Mouse (Mus musculus): Measurements from ENCODE around the gene Fdxacb1.

Gene Fdxacb1

DNA sequence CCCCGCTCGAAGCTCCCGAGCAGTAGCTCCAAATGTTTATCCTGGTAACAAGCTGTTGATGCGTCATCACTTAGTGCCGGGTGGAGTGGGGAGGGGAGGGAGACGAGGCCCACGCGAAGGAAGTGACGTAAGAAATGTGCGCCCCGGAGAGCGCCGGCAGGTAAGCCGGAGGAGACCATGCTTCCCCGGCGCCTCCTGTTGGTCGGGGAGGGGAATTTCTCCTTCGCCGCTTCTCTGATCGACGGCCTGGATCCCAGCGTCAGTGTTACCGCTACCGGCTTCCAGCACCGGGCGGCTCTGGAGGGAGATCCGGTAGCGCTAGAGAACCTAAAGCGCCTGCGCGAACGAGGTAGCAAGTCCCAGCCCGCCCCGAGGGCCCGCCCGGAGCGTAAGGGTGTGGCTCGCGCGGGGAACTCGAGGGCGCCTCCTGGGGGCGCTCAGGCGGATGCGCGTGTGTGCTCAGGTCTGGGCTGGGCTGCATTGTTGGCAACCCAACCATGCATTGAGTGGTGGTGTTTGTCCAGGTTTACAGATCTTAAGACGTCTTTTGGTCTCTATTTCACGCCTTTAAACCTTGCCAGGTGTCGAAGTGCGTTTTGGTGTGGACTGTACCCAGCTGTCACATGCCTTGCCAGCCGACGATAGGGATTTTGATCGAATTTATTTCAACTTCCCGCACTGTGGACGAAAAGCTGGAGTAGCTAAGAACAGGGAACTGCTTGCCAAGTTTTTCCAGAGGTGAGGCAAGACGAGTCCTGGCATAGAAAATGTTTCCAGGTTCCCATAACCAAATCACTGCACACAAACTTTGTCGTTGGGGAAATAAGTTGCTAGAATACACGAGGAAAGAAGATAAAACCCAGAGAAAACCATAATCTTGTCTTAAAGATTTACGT lies at the start of gene Fdxacb1:
Gene Fdxacb1, plus strand, starts transcription at position 130 of the 896 bp plus-strand sequence.
- DNase-seq, result peak; percentile 98 to 99

- DNase-seq, result no peak
Measured at GRCm38 (mm10) chr9:50718878-50719277, 49.2 kb upstream of the Fdxacb1 start.

- no peak for DNase-seq
Measured at GRCm38 (mm10) chr9:50721061-50721460, 47.0 kb upstream of the Fdxacb1 start.

- DNase-seq, result peak; percentile 81 to 82
Measured at GRCm38 (mm10) chr9:50722451-50722911, 45.6 kb upstream of the Fdxacb1 start.

DNA sequence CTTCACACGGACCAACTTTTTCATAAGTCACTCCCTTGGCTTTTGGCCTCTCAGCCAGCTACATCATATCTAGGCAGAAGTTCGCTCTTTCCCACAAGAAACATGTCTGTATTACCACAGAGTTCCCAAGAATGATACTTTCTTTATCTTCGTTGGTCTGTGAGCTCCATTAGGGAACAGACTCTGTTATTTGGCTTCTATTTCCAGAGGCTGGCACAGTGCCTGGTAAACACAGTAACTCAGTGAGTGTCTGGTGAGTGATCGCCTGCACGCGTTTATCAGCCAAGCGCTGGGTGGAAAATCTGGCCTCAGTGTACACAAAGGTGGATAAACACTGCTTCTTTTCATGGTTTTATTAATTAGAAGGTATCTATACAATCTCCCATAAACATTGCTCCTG lies 44.6 kb upstream of the Fdxacb1 start:
- DNase-seq, result peak; percentile 95 to 96

- peak; percentile 28 to 49 for DNase-seq
Measured at GRCm38 (mm10) chr9:50724147-50724546, 43.9 kb upstream of the Fdxacb1 start.

DNA sequence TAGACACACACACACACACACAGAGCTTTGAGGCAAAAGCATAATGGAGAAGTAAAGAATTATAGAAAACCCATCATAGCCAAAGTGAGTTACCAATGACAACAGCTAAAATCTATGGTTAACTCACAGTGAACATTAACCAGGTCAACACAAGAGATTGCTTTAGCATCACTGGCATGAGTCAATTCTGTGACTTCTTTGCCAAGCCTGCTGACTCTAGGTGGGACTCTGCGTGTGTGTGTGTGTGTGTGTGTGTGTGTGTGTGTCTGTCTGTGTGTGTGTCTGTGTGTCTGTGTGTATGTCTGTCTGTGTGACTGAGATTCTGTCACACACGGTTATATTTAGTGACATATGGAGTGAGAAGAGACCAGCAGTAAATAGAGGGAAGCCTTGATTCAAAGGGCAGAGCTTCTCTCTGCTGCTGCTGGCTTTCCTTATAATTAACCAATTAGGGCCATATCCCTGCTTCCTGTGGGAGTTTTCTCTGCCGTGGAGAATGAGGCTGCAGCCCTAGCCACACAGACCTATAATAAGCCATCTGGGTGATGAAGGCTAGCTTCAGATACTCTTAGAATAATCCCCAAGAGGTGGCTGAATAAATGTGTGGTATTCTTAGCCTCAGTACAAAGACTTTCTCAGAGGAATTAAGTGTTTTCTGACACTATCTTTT lies 43.2 kb upstream of the Fdxacb1 start:
- DNase-seq, result peak; percentile 44 to 45

- peak; percentile 61 to 64 for DNase-seq
Measured at GRCm38 (mm10) chr9:50725921-50726590, 42.0 kb upstream of the Fdxacb1 start.

DNA sequence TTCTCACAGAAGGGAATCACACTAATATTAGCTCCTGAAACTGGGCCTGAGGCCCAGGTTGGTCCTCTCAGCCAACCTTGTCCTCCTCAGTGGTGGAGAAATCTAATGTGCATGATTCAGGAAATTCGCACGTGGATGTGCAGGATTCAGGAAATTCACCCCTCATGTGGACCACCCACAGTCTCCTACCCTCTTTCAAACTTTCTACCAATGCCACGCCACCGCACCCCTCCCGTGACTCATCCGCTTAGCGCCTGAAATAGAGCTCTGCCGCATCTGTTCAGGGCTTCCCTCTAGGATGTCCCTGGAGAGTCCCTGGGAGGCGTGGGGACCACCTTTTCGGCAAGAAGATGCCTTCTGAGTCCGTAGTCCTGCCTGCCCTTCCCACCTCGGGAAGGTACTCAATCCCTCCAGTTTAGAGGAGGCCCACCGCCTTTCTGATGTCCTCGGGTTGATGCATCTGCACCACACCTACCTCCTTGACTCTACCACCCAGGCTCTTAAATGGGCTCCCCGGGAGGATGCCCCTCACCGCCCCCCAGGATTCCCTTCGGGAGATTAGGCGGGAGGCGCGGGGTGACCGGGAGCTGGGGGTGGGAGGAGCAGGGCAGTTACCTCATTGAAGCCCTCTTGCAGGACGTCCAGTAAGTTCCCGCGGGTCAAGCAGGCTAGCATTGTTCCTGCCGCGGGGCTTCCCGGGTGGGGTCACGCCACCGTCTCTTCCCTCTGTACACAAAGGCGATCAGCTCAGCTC lies 40.7 kb upstream of the Fdxacb1 start:
- peak; percentile 60 to 75 for DNase-seq

DNA sequence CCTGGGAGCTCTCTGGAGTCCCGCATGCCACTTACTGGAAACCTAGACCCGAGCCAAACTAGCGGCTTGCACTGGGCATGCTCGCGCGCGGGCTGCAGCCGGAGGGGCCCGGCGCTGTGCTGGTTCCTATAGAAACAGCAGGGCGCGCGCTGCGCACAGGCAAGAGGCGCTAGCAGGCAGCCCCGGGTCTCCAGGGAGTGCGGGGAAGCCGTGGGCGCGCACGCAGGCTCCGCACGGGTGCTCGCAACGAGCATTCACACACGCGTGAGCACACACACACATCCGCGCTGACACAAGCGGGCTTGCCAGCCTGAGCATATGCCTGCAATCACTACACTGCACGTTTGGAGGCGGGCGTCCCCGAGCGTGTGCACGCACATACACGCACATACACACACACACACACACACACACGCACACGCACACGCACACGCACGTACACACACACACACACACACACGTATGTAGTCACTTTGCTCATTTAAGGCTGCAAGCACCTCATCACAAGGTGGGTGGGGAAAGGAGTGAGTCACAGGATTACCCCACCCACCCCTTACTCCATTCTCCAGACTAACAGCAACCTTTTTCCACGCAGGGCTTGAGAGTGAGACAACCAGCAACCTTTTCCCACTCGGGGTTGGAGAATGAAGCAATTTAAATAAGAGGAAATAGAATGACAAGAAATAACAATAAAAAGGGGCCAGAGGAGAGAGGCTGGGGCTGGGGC lies 39.9 kb upstream of the Fdxacb1 start:
- peak; percentile 85 for DNase-seq

- no peak for DNase-seq
Measured at GRCm38 (mm10) chr9:50729600-50729999, 38.4 kb upstream of the Fdxacb1 start.

DNA sequence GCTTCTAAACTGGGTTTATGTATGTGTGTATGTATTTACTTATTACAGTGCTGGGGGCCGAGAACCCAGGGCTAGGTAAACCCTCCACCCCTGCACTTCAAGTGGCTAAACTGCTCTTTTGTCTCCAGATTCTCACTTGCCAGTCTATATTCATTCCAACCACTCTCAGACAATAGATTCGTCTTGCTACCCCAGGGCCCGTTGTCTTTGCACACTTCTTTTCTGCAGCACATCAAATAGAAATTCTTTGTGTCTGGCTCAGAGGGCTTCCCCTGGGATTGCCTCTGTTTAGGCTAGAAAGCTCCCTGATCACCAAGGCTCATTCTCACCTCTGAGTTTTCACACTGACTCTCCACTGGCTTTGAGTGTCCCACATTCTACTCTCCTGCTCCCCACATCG lies 35.5 kb upstream of the Fdxacb1 start:
- no peak for DNase-seq

- peak; percentile 80 to 81 for DNase-seq
Measured at GRCm38 (mm10) chr9:50734989-50735388, 33.0 kb upstream of the Fdxacb1 start.

DNA sequence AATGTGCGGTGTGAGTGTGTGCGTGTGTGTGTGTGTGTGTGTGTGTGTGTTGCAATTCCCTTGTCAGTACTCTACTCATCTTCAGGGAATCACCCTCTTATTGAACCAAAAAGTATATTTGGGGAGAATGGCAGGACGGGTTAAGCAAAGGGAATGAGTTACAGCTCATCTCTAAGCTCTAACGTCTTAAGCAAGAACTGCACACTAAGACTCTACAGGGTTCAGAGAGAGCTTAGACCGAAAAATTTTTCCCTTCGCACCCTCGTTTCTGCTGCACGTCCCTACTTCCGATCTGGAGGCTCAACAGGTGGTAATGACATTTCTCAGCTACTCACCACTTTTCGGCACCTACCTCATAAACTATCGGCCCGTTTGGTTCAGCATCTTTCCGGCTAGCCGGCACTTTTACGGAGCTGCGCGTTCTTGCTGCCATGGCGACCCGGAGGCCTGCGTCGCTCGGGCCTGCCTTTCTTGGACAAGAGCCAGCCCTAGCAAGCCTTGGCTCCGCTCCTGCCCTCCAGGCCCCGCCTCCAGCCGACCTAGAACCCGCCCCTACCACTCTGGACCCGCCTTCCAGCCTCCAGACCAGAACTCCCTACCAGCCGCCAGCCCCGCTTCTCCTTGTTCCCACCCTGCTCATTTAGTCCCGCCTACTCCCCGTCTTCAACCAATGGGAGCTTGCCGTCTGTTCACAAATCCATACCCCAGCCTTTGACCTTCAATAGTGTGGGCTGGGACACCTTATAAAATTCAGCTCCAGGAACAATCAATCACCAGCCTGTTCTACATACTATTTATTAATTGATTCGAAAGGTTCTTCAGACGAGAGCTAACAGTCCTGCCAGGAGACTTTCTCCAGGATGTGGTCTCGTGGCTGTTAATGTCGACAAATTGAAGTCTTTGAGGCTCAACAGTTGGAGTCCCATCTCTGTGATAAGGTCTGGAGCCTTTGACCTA lies 28.8 kb upstream of the Fdxacb1 start, which contains the start of gene Dixdc1:
Gene Dixdc1, minus strand, starts transcription at position 604 of the 957 bp plus-strand sequence.
- DNase-seq, result peak; percentile 89 to 93

DNA sequence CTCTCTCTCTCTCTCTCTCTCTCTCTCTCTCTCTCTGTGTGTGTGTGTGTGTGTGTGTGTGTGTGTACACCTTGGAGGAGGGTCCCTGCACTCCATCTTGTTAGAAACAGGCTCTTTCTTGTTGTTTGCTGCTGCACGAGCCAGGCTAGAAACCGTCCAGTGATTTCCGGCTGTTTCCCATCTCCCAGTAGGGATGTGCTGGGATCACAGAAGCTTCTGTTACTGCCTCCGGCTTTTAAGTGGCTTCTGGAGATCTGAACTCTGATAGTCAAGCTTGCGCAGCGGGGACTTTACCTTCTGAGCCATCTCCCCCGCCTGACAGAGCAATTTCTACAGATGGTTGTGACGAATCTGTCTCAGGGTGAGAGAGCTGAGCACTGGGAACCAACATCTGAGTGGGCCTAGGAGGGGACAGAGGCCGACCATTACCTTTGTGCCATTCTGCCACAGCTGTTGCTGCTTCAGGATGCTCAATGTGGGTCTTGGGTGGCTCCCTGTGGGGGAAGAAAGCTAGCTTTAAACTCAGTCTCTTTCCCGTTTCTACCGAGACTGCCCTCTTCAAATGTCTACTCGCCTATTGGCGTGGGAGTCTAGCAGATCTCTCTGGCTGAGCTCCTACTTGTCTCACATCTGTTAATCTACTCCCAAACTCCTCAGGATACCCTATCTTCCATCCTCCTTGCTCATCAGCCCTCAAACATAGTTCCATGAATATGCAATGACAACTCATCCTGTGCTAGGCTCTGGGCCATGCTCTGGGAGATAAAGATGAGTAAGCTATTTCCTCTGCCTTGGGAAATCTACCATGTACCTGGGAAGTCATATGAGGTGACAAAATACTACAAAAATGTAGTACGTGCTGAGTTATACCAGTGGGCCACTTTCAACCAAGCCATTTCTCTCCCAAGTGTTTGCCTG lies 26.9 kb upstream of the Fdxacb1 start:
- DNase-seq, result no peak

DNA sequence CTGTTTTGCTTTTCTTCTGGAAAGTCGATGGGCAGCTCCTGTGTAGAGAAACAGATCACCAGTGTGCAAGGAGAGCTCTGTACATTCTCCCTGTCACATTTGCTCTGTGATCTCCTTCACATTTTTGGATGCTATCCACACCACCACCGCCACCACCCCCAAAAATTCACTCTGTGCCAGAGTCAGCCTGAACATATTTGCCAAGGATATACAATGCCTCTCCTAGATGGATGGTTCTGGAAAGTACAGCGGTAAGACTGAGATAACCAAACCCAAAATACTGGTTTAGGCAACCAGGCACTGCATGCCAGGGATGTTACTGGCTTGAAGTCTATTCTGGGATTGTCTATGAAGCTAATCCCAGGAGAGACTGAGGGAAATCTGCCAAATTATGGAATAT lies 25.8 kb upstream of the Fdxacb1 start:
- no peak for DNase-seq

- no peak for DNase-seq
Measured at GRCm38 (mm10) chr9:50742744-50743143, 25.3 kb upstream of the Fdxacb1 start.

DNA sequence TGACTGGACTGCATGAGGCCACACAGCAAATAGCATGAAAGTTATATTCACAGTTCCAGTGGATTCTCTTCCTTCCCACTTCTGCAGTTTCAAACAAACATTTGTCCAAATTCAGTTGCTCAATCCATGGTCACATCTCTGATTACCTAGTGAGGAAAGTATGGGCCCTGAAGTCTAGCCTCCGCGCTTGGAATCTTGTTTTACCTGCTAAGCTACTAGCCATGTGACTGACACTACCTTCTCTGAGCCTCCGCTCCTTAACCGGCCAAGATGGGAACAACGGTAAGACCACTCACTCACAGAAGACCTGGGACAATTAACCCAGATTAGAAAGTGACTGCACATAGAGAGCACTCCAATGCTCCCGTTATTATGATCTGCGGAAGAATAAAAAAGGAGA lies 22.2 kb upstream of the Fdxacb1 start:
- no peak for DNase-seq

DNA sequence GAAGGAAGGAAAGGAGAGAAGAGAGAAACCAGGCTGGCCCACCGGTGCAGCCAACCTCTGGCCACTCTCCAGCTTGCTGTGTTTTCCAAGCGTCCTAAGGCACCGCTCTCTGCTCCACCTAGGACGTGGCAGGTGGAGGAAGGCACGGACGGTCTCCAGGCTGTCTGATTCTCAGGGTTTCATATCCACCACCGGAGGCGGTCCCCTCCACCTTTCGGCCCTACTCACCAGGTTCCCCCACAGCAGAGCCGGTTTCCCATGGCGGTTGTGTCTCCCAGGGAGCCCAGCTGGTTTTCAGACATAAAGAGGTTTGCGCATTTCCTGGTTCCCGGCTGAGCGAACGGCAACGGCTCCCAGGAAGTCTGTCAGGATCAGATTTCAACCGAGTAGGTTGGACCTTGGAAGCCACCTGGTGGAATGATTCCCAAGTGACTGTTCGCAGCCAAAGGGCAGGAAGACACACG lies 21.8 kb upstream of the Fdxacb1 start, which contains the start of gene 2310030G06Rik:
Gene 2310030G06Rik, minus strand, starts transcription at position 323 of the 464 bp plus-strand sequence.
- DNase-seq, result peak in 1 of 2 experiments; percentile 55
